Mouse (Mus musculus): ENCODE data around the gene Cox5b.

GRCm38 (mm10) chr1:36708626-36709025 lies 17.4 kb downstream of the Cox5b start:
- TF ChIP-seq CTCF (IDR thresholded peaks at IDR 0.05; ENCODE audit: control insufficient read depth, insufficient read depth, insufficient replicate concordance, low read depth, low read length) (no peak), POLR2A (IDR thresholded peaks at IDR 0.05; ENCODE audit: control insufficient read depth, low read depth, low read length) (no peak)

All from testis, adult 2 months (tissue).